Mouse (Mus musculus) activated CD4-positive, CD25-positive, alpha-beta regulatory T cell (primary cell): ENCODE data around the gene Hapln4. TPM values are rescaled to one million over a fixed set of nuclear protein-coding genes. Genes with fewer than 3 reads are reported as not detected.

Source experiments
- polyA plus RNA-seq, 2 experiments: library from polyadenylated mRNA; unstranded; fragments of 100-300 nt; shearing (Covaris generic); gene quantifications; one replicate each; pipeline ENCODE4 v1.2.1; 2017

Hapln4 gene
- not detected for polyA plus RNA-seq

DNA sequence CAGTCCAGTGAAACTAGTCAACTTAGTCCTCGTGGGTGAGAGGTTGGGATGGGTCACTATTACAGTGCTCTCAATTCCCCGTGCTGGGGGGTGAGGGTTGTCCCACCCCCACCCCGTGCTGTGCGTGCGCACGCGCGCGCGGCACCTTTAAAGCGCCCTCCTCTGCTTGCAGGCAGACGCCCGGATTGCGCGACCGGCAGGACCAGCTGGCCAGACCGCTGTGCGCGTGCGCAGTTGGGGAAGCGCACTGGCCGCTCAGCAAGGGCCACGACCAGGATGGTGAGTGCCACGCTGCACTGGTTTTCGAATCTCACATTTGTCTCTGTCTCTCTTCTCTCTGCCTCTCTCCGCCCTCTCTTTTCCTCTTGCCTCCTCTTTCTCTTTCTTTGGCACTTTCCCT lies at the start of gene Hapln4:
TSS of gene Hapln4 (plus strand) at position 173 of the 400 bp plus-strand sequence.

GRCm38 (mm10) chr8:70042583-70043455 lies 40.4 kb upstream of the Hapln4 start, which contains the start of the genes Mau2 and Sugp1:
Mau2 (minus strand) TSS chr8:70042734.
Sugp1 (plus strand) TSS chr8:70042813.

GRCm38 (mm10) chr8:70072441-70073069 lies 10.7 kb upstream of the Hapln4 start, which contains the start of gene Tm6sf2:
Tm6sf2 (plus strand) TSS chr8:70072924.

DNA sequence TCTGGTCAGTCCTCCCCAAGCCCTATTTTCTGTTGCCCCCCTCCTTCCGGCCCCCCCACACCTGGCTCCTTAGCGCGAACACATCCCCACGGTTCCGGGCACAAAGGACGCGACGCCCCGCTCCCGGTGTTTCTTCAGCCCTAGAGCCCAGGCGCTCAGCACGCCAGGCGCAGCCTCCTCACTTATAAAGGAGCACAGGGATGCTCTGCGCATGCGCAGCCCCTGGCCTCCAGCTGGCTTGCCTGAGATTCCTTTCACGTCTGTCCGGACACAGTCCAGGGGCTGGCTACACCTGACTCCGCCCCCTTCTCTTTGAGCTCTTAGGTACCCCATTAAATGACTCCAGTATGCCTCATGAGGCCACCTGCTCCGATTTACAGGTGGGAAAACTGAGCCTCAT lies 37.4 kb downstream of the Hapln4 start, which contains the start of gene Ncan:
TSS of gene Ncan (minus strand) at position 207 of the 400 bp plus-strand sequence.

GRCm38 (mm10) chr8:70131166-70131883 lies 48.1 kb downstream of the Hapln4 start, which contains the start of gene Nr2c2ap:
Nr2c2ap (plus strand) TSS chr8:70131333.

DNA sequence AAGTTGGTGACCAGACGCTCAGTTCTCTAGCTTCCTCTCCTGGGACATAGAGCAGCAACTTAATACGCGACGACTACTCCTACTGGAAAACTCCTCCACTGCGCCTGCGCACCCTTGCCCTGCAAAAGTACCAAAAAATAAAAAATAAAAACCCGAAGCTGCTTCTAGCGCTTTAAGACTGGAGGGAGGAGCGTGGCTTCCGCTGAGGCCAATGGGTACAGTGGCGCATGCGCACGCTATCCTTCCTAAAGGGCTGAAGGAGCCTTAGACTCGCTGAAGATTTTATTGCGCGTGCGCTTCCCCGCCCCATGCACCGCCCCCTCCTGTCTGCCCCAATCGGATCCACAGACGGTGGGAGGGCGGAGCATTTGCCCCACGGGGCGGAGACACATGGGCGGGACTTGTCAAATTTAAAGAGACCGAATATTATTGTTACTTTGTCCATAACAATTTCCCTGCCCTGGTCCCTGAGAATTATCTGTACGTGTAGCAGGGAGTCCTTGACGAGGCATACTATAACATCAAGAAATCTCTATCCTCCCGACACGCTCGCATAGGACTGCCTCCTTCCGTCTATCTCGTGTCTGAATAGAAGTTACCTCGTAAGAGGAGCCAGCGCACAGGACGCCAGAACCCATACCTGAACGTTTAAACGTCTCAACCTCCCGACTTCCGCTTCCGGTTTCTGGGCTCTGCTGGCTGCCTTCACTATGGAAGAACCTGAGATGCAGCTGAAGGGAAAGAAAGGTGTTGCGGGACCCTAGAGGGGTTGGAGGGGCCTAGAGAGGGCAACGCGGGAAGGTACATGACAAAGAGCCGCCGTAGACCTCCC lies 56.0 kb downstream of the Hapln4 start, which contains the start of the genes Rfxank, Borcs8 and Mef2b:
TSS of gene Rfxank (minus strand) at position 129 of the 832 bp plus-strand sequence.
TSS of gene Borcs8 (plus strand) at position 474 of the 832 bp plus-strand sequence.
TSS of gene Mef2b (plus strand) at position 686 of the 832 bp plus-strand sequence.

Other genes starting within 250 kb of the Hapln4 start
- gene Cilp2, start 195.8 kb upstream of the Hapln4 start, polyA plus RNA-seq, result under 1 TPM; 0.14 to 0.30 TPM
- 1 to 10 TPM; 3.7 to 5.4 TPM for gene Tssk6, start 181.3 kb upstream of the Hapln4 start, polyA plus RNA-seq
- 100 to 1,000 TPM; 207 TPM for gene Ndufa13, start 180.9 kb upstream of the Hapln4 start, polyA plus RNA-seq
- gene Yjefn3, start 180.7 kb upstream of the Hapln4 start, polyA plus RNA-seq, result 1 to 10 TPM in 1 of 2 experiments, under 1 TPM in 1; 0.80 to 3.1 TPM
- 100 to 1,000 TPM in 1 of 2 experiments, 10 to 100 TPM in 1; 90.0 to 122 TPM for gene Gatad2a, start 87.1 kb upstream of the Hapln4 start, polyA plus RNA-seq
- gene Mau2, start 40.7 kb upstream of the Hapln4 start, polyA plus RNA-seq, result 10 to 100 TPM; 65.7 to 80.1 TPM
- gene Sugp1, start 40.6 kb upstream of the Hapln4 start, polyA plus RNA-seq, result 10 to 100 TPM; 57.2 to 63.2 TPM
- gene Tm6sf2, start 10.5 kb upstream of the Hapln4 start, polyA plus RNA-seq, result under 1 TPM in 1 of 2 experiments, not detected in 1; 0.30 TPM
- gene Ncan, start 37.4 kb downstream of the Hapln4 start, polyA plus RNA-seq, result under 1 TPM in 1 of 2 experiments, not detected in 1; 0.10 TPM
- gene Nr2c2ap, start 47.9 kb downstream of the Hapln4 start, polyA plus RNA-seq, result 10 to 100 TPM; 38.4 to 61.7 TPM
- gene Rfxank, start 55.7 kb downstream of the Hapln4 start, polyA plus RNA-seq, result 10 to 100 TPM; 25.1 to 31.2 TPM
- gene Borcs8, start 56.0 kb downstream of the Hapln4 start, polyA plus RNA-seq, result 10 to 100 TPM; 55.4 to 79.7 TPM
- gene Mef2b, start 56.3 kb downstream of the Hapln4 start, polyA plus RNA-seq, result 1 to 10 TPM in 1 of 2 experiments, under 1 TPM in 1; 0.81 to 1.1 TPM
- 10 to 100 TPM; 26.0 to 43.0 TPM for gene Tmem161a, start 88.9 kb downstream of the Hapln4 start, polyA plus RNA-seq
- 10 to 100 TPM in 1 of 2 experiments, 1 to 10 TPM in 1; 4.8 to 11.1 TPM for gene Slc25a42, start 128.8 kb downstream of the Hapln4 start, polyA plus RNA-seq
- 10 to 100 TPM; 28.9 to 34.8 TPM for gene Sugp2, start 150.8 kb downstream of the Hapln4 start, polyA plus RNA-seq
- gene Armc6, start 151.0 kb downstream of the Hapln4 start, polyA plus RNA-seq, result 10 to 100 TPM; 10.4 to 12.5 TPM
- 1 to 10 TPM; 2.9 to 5.7 TPM for gene Homer3, start 199.4 kb downstream of the Hapln4 start, polyA plus RNA-seq
- gene Ddx49, start 219.0 kb downstream of the Hapln4 start, polyA plus RNA-seq, result 10 to 100 TPM; 49.1 to 66.3 TPM
- gene Cope, start 219.1 kb downstream of the Hapln4 start, polyA plus RNA-seq, result 100 to 1,000 TPM; 346 to 377 TPM
- not detected for gene Cers1, start 232.3 kb downstream of the Hapln4 start, polyA plus RNA-seq
- gene Gdf1, start 246.4 kb downstream of the Hapln4 start, polyA plus RNA-seq, result under 1 TPM; 0.36 to 0.39 TPM